Mouse (Mus musculus) adrenal gland, adult 2 months (tissue): ENCODE measurements around the gene Gm10490. TPM values are rescaled to one million over a fixed set of nuclear protein-coding genes. Genes with fewer than 3 reads are reported as not detected.

Experiments used
- DNase-seq: peaks from one replicate; pipeline ENCODE4 v3.0.0; 2021
- polyA plus RNA-seq: library from polyadenylated mRNA; depleted of rRNA; stranded (reverse); fragments of >200 nt; gene quantifications from 2 replicates; pipeline ENCODE4 v1.2.3, GENCODE M21; 2012; rRNA removed
- total RNA-seq, 2 experiments: library from RNA; stranded (reverse); gene quantifications; 2 replicates each; pipeline ENCODE4 v1.2.3; 2021

Gene Gm10490
- total and polyA plus RNA-seq, 3 experiments: not detected

GRCm38 (mm10) chrX:7926266-7926665, 16.9 kb downstream of the Gm10490 start:
- DNase-seq: no peak

- no peak for DNase-seq
These were observed 17.8 kb downstream of the Gm10490 start for GRCm38 (mm10) chrX:7927116-7927515.

- DNase-seq: no peak
These were observed 19.0 kb downstream of the Gm10490 start, which contains the start of gene Eras for GRCm38 (mm10) chrX:7928270-7928790. Eras (minus strand) TSS chrX:7928607.

- DNase-seq: no peak
These were observed 27.5 kb downstream of the Gm10490 start for GRCm38 (mm10) chrX:7936874-7937273.

GRCm38 (mm10) chrX:7937667-7938066, 28.3 kb downstream of the Gm10490 start:
- peak; percentile 8 for DNase-seq

GRCm38 (mm10) chrX:7945618-7946017, 36.3 kb downstream of the Gm10490 start:
- no peak for DNase-seq

- DNase-seq: peak; percentile 11
These were observed 38.0 kb downstream of the Gm10490 start, which contains the start of gene Hdac6 for GRCm38 (mm10) chrX:7947108-7947899. Hdac6 (minus strand) TSS chrX:7947889.

- peak; percentile 96 for DNase-seq
These were observed 38.7 kb downstream of the Gm10490 start for GRCm38 (mm10) chrX:7947900-7948492.

- peak; percentile 52 for DNase-seq
These were observed 40.7 kb downstream of the Gm10490 start for GRCm38 (mm10) chrX:7950091-7950490.

GRCm38 (mm10) chrX:7958868-7959267, 49.5 kb downstream of the Gm10490 start:
- no peak for DNase-seq

Other genes with a start within 250 kb of the Gm10490 start
- gene Plp2, start 238.2 kb upstream of the Gm10490 start, total RNA-seq: 10 to 100 TPM; 72.7 to 93.7 TPM
- 87.0 and 88.3 TPM in 2 replicates for gene Plp2, start 238.2 kb upstream of the Gm10490 start, polyA plus RNA-seq
- under 1 TPM; 0.35 to 0.76 TPM for gene Magix, start 228.3 kb upstream of the Gm10490 start, total RNA-seq
- gene Magix, start 228.3 kb upstream of the Gm10490 start, polyA plus RNA-seq: 0.77 and 2.5 TPM in 2 replicates
- gene Gpkow, start 212.4 kb upstream of the Gm10490 start, total RNA-seq: 10 to 100 TPM; 55.7 to 58.4 TPM
- gene Gpkow, start 212.4 kb upstream of the Gm10490 start, polyA plus RNA-seq: 4.2 and 5.4 TPM in 2 replicates
- gene Wdr45, start 195.2 kb upstream of the Gm10490 start, total RNA-seq: 10 to 100 TPM; 63.7 to 68.0 TPM
- gene Wdr45, start 195.2 kb upstream of the Gm10490 start, polyA plus RNA-seq: 51.1 and 51.5 TPM in 2 replicates
- gene Gm45208, start 187.3 kb upstream of the Gm10490 start, total RNA-seq: not detected
- gene Gm45208, start 187.3 kb upstream of the Gm10490 start, polyA plus RNA-seq: 1.1 and 6.2 TPM in 2 replicates
- gene Praf2, start 181.1 kb upstream of the Gm10490 start, total RNA-seq: 10 to 100 TPM; 12.9 to 17.9 TPM
- 37.3 and 55.0 TPM in 2 replicates for gene Praf2, start 181.1 kb upstream of the Gm10490 start, polyA plus RNA-seq
- 1 to 10 TPM; 2.9 to 3.7 TPM for gene Ccdc120, start 158.6 kb upstream of the Gm10490 start, total RNA-seq
- gene Ccdc120, start 158.6 kb upstream of the Gm10490 start, polyA plus RNA-seq: 11.6 and 12.8 TPM in 2 replicates
- 10 to 100 TPM; 45.4 to 59.2 TPM for gene Tfe3, start 147.0 kb upstream of the Gm10490 start, total RNA-seq
- 40.7 and 41.3 TPM in 2 replicates for gene Tfe3, start 147.0 kb upstream of the Gm10490 start, polyA plus RNA-seq
- gene Gripap1, start 119.8 kb upstream of the Gm10490 start, total RNA-seq: 10 to 100 TPM; 44.7 to 47.8 TPM
- 18.3 and 19.5 TPM in 2 replicates for gene Gripap1, start 119.8 kb upstream of the Gm10490 start, polyA plus RNA-seq
- gene Kcnd1, start 87.3 kb upstream of the Gm10490 start, total RNA-seq: under 1 TPM; 0.86 to 0.92 TPM
- gene Kcnd1, start 87.3 kb upstream of the Gm10490 start, polyA plus RNA-seq: 1.1 and 1.2 TPM in 2 replicates
- 10 to 100 TPM; 53.9 to 65.8 TPM for gene Otud5, start 68.2 kb upstream of the Gm10490 start, total RNA-seq
- 34.5 and 51.6 TPM in 2 replicates for gene Otud5, start 68.2 kb upstream of the Gm10490 start, polyA plus RNA-seq
- 10 to 100 TPM in 1 of 2 experiments, 1 to 10 TPM in 1; 7.3 to 12.6 TPM for gene Pim2, start 31.3 kb upstream of the Gm10490 start, total RNA-seq
- 23.0 and 23.7 TPM in 2 replicates for gene Pim2, start 31.3 kb upstream of the Gm10490 start, polyA plus RNA-seq
- gene Slc35a2, start 25.5 kb upstream of the Gm10490 start, total RNA-seq: 10 to 100 TPM; 39.6 to 75.3 TPM
- 158 and 186 TPM in 2 replicates for gene Slc35a2, start 25.5 kb upstream of the Gm10490 start, polyA plus RNA-seq
- 100 to 1,000 TPM; 102 to 144 TPM for gene Pqbp1, start 10.3 kb upstream of the Gm10490 start, total RNA-seq
- gene Pqbp1, start 10.3 kb upstream of the Gm10490 start, polyA plus RNA-seq: 93.3 and 120 TPM in 2 replicates
- gene Timm17b, start 10.2 kb upstream of the Gm10490 start, total RNA-seq: 100 to 1,000 TPM; 102 to 113 TPM
- gene Timm17b, start 10.2 kb upstream of the Gm10490 start, polyA plus RNA-seq: 79.3 and 93.5 TPM in 2 replicates
- gene Gm10491, start 1.7 kb upstream of the Gm10490 start, total RNA-seq: not detected
- not detected in 2 replicates for gene Gm10491, start 1.7 kb upstream of the Gm10490 start, polyA plus RNA-seq
- 10 to 100 TPM; 34.7 to 59.2 TPM for gene Pcsk1n, start 10.3 kb downstream of the Gm10490 start, total RNA-seq
- 223 and 268 TPM in 2 replicates for gene Pcsk1n, start 10.3 kb downstream of the Gm10490 start, polyA plus RNA-seq
- not detected for gene Eras, start 19.1 kb downstream of the Gm10490 start, total RNA-seq
- gene Eras, start 19.1 kb downstream of the Gm10490 start, polyA plus RNA-seq: not detected in 2 replicates
- 10 to 100 TPM; 13.3 to 16.1 TPM for gene Hdac6, start 38.3 kb downstream of the Gm10490 start, total RNA-seq
- gene Hdac6, start 38.3 kb downstream of the Gm10490 start, polyA plus RNA-seq: 23.2 and 25.2 TPM in 2 replicates
- under 1 TPM in 1 of 2 experiments, not detected in 1; 0.48 TPM for gene Gata1, start 68.5 kb downstream of the Gm10490 start, total RNA-seq
- 0.12 and 1.7 TPM in 2 replicates for gene Gata1, start 68.5 kb downstream of the Gm10490 start, polyA plus RNA-seq
- gene Glod5, start 109.0 kb downstream of the Gm10490 start, total RNA-seq: not detected
- not detected in 2 replicates for gene Glod5, start 109.0 kb downstream of the Gm10490 start, polyA plus RNA-seq
- gene Suv39h1, start 165.2 kb downstream of the Gm10490 start, total RNA-seq: 10 to 100 TPM in 1 of 2 experiments, 1 to 10 TPM in 1; 9.1 to 11.2 TPM
- gene Suv39h1, start 165.2 kb downstream of the Gm10490 start, polyA plus RNA-seq: 4.9 and 5.5 TPM in 2 replicates
- 1 to 10 TPM; 2.4 to 3.2 TPM for gene Was, start 181.0 kb downstream of the Gm10490 start, total RNA-seq
- gene Was, start 181.0 kb downstream of the Gm10490 start, polyA plus RNA-seq: 2.1 and 2.5 TPM in 2 replicates
- 10 to 100 TPM; 52.4 to 57.7 TPM for gene Wdr13, start 223.3 kb downstream of the Gm10490 start, total RNA-seq
- gene Wdr13, start 223.3 kb downstream of the Gm10490 start, polyA plus RNA-seq: 213 and 220 TPM in 2 replicates
- gene Rbm3, start 236.3 kb downstream of the Gm10490 start, total RNA-seq: 100 to 1,000 TPM in 1 of 2 experiments, 10 to 100 TPM in 1; 54.5 to 106 TPM
- 28.5 and 30.7 TPM in 2 replicates for gene Rbm3, start 236.3 kb downstream of the Gm10490 start, polyA plus RNA-seq